Mouse (Mus musculus) E14TG2a.4 (cell line): ENCODE data around the gene Ifna4.

Experiments used
- CTCF ChIP-seq: conservative IDR thresholded peaks from 2 replicates; pipeline ENCODE4 v1.5.1; 2014; ENCODE audit warnings: low read length
- NANOG ChIP-seq: IDR thresholded peaks from 2 replicates; pipeline ENCODE4 v1.6.1; 2014; ENCODE audit warnings: borderline replicate concordance, low read length, mixed read lengths
- POU5F1 ChIP-seq: IDR thresholded peaks from 2 replicates; pipeline ENCODE4 v1.6.1; 2014; ENCODE audit warnings: low read length, borderline replicate concordance

- no peak for TF ChIP-seq CTCF
- TF ChIP-seq POU5F1, result no peak
- no peak for TF ChIP-seq NANOG
These were observed 22.9 kb downstream of the Ifna4 start for GRCm38 (mm10) chr4:88864599-88864998.
